Mouse (Mus musculus): ENCODE data around the gene Thoc6.

DNA sequence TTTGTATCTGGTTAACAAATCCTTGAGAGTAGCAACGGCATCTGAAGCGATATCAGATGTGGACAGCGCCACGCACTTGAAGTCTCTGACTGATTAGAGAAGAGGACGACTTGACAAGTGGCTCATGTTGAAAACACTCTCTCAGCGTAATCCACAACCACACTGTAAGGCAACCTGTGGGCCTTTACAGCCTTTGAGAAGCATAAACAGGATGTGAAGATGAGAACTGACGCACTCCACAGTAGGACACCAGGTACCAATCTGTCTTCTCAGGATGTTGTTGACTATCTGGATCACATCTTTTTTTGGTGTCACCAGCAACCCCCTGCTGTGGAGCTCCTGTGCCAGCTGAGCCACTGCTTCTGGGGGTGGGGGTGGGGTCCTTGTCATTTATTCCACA lies 53.3 kb downstream of the Thoc6 start:
- TF ChIP-seq CTCF (IDR thresholded peaks at IDR 0.05; ENCODE audit: low read depth, low read length) (no peak), POLR2A (IDR thresholded peaks at IDR 0.05; ENCODE audit: extremely low read depth, insufficient read depth, low read length) (no peak)
